Mouse (Mus musculus) spleen, postnatal 14 days (tissue): ENCODE measurements around the gene Phldb3.

Experiments
- DNase-seq, 2 experiments: peaks; one replicate each; pipeline ENCODE4 v3.0.0; 2021 to 2022; ENCODE audit warnings: low spot score in 2 of 2

Phldb3 gene

GRCm38 (mm10) chr7:24610144-24610878 lies at the start of gene Phldb3:
Gene Phldb3 (plus strand): TSS chr7:24610763.
- DNase-seq: peak in 1 of 2 experiments; percentile 22

GRCm38 (mm10) chr7:24561450-24561849 lies 49.1 kb upstream of the Phldb3 start:
- no peak for DNase-seq

- no peak for DNase-seq
Observed at GRCm38 (mm10) chr7:24563191-24563836, 47.2 kb upstream of the Phldb3 start.

- DNase-seq: no peak
Observed at GRCm38 (mm10) chr7:24563837-24564206, 46.7 kb upstream of the Phldb3 start.

- DNase-seq: peak; percentile 73 to 84
Observed at GRCm38 (mm10) chr7:24564607-24565265, 45.8 kb upstream of the Phldb3 start.

- DNase-seq: no peak
Observed at GRCm38 (mm10) chr7:24565627-24566026, 44.9 kb upstream of the Phldb3 start.

GRCm38 (mm10) chr7:24566206-24566605 lies 44.4 kb upstream of the Phldb3 start:
- DNase-seq: no peak

GRCm38 (mm10) chr7:24568512-24568911 lies 42.1 kb upstream of the Phldb3 start:
- DNase-seq: no peak

- no peak for DNase-seq
Observed at GRCm38 (mm10) chr7:24571071-24571470, 39.5 kb upstream of the Phldb3 start.

GRCm38 (mm10) chr7:24572455-24572854 lies 38.1 kb upstream of the Phldb3 start:
- no peak for DNase-seq

GRCm38 (mm10) chr7:24574224-24574796 lies 36.3 kb upstream of the Phldb3 start:
- DNase-seq: no peak

GRCm38 (mm10) chr7:24577811-24578210 lies 32.8 kb upstream of the Phldb3 start:
- DNase-seq: no peak

- DNase-seq: no peak
Observed at GRCm38 (mm10) chr7:24584876-24585275, 25.7 kb upstream of the Phldb3 start.

GRCm38 (mm10) chr7:24585995-24586394 lies 24.6 kb upstream of the Phldb3 start:
- DNase-seq: no peak

GRCm38 (mm10) chr7:24586828-24587227 lies 23.7 kb upstream of the Phldb3 start:
- no peak for DNase-seq

- DNase-seq: no peak
Observed at GRCm38 (mm10) chr7:24587330-24588105, 23.0 kb upstream of the Phldb3 start, which contains the start of the genes Ethe1 and Zfp575. Gene Ethe1 (plus strand): TSS chr7:24587543. Gene Zfp575 (minus strand): TSS chr7:24587641.

- no peak for DNase-seq
Observed at GRCm38 (mm10) chr7:24588336-24588735, 22.2 kb upstream of the Phldb3 start.

- no peak for DNase-seq
Observed at GRCm38 (mm10) chr7:24591735-24592134, 18.8 kb upstream of the Phldb3 start.

- no peak for DNase-seq
Observed at GRCm38 (mm10) chr7:24592163-24592562, 18.4 kb upstream of the Phldb3 start.

- DNase-seq: no peak
Observed at GRCm38 (mm10) chr7:24592781-24593180, 17.8 kb upstream of the Phldb3 start.

- DNase-seq: peak; percentile 51 to 65
Observed at GRCm38 (mm10) chr7:24593621-24594308, 16.8 kb upstream of the Phldb3 start.
